Mouse (Mus musculus) C2C12 (cell line): ENCODE data around the gene Spry2.

Experiments
- CEBPB ChIP-seq: IDR thresholded peaks from one replicate; pipeline ENCODE4 v1.6.1; 2011; ENCODE audit warnings: low read depth, mild to moderate bottlenecking, control low read depth, moderate library complexity
- CTCF ChIP-seq: IDR thresholded peaks from one replicate; pipeline ENCODE4 v1.5.1; 2011; ENCODE audit not compliant: control insufficient read depth, insufficient read depth, insufficient read length
- MAX ChIP-seq: IDR thresholded peaks from one replicate; pipeline ENCODE4 v1.6.1; 2011; ENCODE audit warnings: mild to moderate bottlenecking, control low read depth
- USF1 ChIP-seq: IDR thresholded peaks from one replicate; pipeline ENCODE4 v1.6.1; 2011; ENCODE audit warnings: low read depth, mild to moderate bottlenecking, control low read depth, moderate library complexity

DNA sequence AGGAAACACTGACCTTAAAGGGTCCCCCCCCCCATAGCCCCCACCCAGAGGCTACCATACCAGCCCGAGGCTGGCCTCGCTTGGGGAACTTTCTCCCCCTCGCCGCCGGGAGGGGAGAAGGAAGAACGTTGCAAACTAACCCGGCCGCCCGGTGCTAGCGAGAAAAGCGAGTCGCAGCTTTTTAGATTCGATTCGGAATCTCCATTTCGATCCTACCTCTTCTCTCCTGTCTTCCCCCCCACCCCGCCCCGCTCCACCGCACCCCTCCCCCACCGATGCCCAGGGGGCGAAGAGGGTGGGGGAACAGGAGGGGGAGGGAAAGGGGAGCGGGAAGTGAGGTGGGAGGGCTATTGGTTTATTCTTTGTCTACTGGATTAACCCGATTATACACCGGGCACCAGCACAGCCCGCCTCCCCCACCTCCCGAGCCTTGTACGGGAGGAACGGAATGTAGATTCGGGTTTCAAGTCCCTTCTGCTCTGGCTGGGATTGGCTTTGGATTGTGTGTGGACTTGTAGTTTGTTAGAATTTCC, 1.0 kb upstream of the Spry2 start:
- TF ChIP-seq CTCF (no peak), USF1 (no peak), MAX (no peak), CEBPB (no peak)
